Mouse (Mus musculus) activated CD4-positive, CD25-positive, alpha-beta regulatory T cell, adult 4 months (primary cell): ENCODE results near the gene Ulk3. TPM values are rescaled to one million over a fixed set of nuclear protein-coding genes. Genes with fewer than 3 reads are reported as not detected.
A peak's percentile ranks its signal among the peaks of the same experiment; 100 is the strongest.

Source experiments
- ATAC-seq: one replicate; pipeline ENCODE4 v1.8.0; 2017
- polyA plus RNA-seq, 2 experiments: library from polyadenylated mRNA; unstranded; fragments of 100-300 nt; shearing (Covaris generic); gene quantifications; one replicate each; pipeline ENCODE4 v1.2.1; 2017

The Ulk3 gene
- polyA plus RNA-seq, 2 experiments from 2014 or later, result 25.1 to 29.3 TPM

DNA sequence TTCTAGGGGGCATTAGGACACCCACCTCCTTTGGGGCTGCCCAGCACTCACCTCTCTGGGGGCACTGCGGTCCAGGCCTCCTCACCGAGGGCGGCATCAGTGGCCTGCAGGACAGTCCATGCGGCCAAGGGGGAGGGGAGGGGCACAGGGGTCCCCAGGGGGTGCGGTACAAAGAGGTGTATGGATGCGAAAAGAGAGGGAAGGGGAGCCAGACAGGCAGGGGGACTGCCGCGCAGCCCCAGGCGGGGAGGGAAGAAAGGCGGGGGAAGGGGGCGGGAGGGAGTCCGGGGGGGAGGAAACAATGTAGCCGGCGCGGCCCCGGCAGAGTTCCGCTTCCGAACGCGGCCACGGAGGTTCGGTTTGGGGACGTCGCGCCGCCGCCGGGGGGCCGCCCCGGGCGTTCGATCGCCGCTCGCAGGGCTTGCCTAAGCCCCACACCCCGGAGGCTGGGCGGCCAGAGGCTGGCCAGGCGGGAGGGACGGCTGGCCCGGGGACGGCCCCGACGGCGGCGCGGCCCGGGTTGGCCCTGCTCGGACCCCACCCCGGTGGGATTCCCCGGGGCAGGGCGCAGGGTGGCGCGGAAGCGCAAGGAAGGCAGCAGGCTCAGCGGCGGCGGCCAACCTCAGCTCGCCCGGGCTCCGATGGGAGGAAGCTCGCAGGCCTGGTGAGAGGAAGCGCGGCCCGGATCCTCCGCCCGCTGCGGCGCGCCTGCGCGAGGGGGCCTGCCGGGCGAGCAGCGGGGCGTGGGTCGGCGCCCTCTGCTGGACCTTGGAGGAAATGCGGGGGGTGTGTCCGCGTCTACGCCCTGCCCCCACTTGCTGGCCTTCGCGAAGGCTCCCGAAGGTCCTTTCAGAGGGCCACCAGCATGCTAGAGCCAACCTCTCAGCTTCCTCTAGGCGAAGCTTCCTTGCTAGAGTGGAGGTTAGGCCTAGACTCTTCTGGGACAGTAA is 56.0 kb downstream of the Ulk3 start:
- peak; percentile 34 for ATAC-seq

Other genes starting within 250 kb of the Ulk3 start
- gene Ppcdc, start 149.3 kb upstream of the Ulk3 start, polyA plus RNA-seq, result 100 to 1,000 TPM; 117 to 128 TPM
- gene Scamp5, start 121.4 kb upstream of the Ulk3 start, polyA plus RNA-seq, result under 1 TPM in 1 of 2 experiments, not detected in 1; 0.50 TPM
- gene Rpp25, start 85.4 kb upstream of the Ulk3 start, polyA plus RNA-seq, result not detected
- gene Cox5a, start 68.2 kb upstream of the Ulk3 start, polyA plus RNA-seq, result 100 to 1,000 TPM; 315 to 368 TPM
- gene Fam219b, start 51.9 kb upstream of the Ulk3 start, polyA plus RNA-seq, result 10 to 100 TPM; 21.7 to 33.7 TPM
- 10 to 100 TPM in 1 of 2 experiments, 1 to 10 TPM in 1; 7.8 to 14.8 TPM for gene Mpi, start 36.7 kb upstream of the Ulk3 start, polyA plus RNA-seq
- 10 to 100 TPM; 68.7 to 92.7 TPM for gene Scamp2, start 28.5 kb upstream of the Ulk3 start, polyA plus RNA-seq
- gene Cplx3, start 16.8 kb downstream of the Ulk3 start, polyA plus RNA-seq, result not detected
- gene Lman1l, start 31.3 kb downstream of the Ulk3 start, polyA plus RNA-seq, result not detected
- gene Csk, start 64.2 kb downstream of the Ulk3 start, polyA plus RNA-seq, result 100 to 1,000 TPM; 118 to 146 TPM
- gene Cyp1a2, start 94.3 kb downstream of the Ulk3 start, polyA plus RNA-seq, result not detected
- not detected for gene Cyp1a1, start 98.5 kb downstream of the Ulk3 start, polyA plus RNA-seq
- gene Edc3, start 119.1 kb downstream of the Ulk3 start, polyA plus RNA-seq, result 10 to 100 TPM; 23.1 to 26.5 TPM
- gene Clk3, start 176.4 kb downstream of the Ulk3 start, polyA plus RNA-seq, result 10 to 100 TPM; 70.7 to 77.8 TPM
- 10 to 100 TPM; 23.3 to 26.5 TPM for gene Arid3b, start 247.3 kb downstream of the Ulk3 start, polyA plus RNA-seq